Mouse (Mus musculus) left cerebral cortex, postnatal 10 days (tissue): Measurements from ENCODE around the gene Zfhx2. TPM values are rescaled to one million over a fixed set of nuclear protein-coding genes. Genes with fewer than 3 reads are reported as not detected.
A peak's percentile ranks its signal among the peaks of the same experiment; 100 is the strongest.

ENCODE experiments used
- DNase-seq, 2 experiments: peaks; one replicate each; pipeline ENCODE4 v3.0.0; 2021 to 2022; ENCODE audit warnings: low spot score in 2 of 2, mixed read lengths in 1 of 2; ENCODE audit errors: extremely low spot score in 1 of 2
- intact Hi-C: fragments of 180-260 bp; cut with DNase I; formaldehyde crosslinking; loops from one replicate; pipeline ENCODE4 v1.15.1; 2025
- total RNA-seq, 2 experiments: library from RNA; stranded (reverse); gene quantifications; 2 replicates each; pipeline ENCODE4 v1.2.3; 2021

Gene Zfhx2
- total RNA-seq, 2 experiments from 2014 or later: 26.6 to 27.2 TPM

- no peak for DNase-seq
- intact Hi-C loops: no loop called here
These were observed 75.2 kb downstream of the Zfhx2 start for GRCm38 (mm10) chr14:55016876-55017275.

GRCm38 (mm10) chr14:55015767-55016111, 76.4 kb downstream of the Zfhx2 start:
- intact Hi-C loops: loop anchor here (2.0 kb wide), 1 partner anchor 115 kb away; no protein-coding TSS in a partner anchor
- peak in 1 of 2 experiments; percentile 43 for DNase-seq

GRCm38 (mm10) chr14:55014991-55015766, 76.9 kb downstream of the Zfhx2 start, which contains the start of gene Ngdn:
Gene Ngdn, plus strand, starts transcription at chr14:55015454.
- intact Hi-C loops: loop anchor here (2.0 to 5.0 kb wide), 2 partner anchors 114 to 168 kb away; no protein-coding TSS in a partner anchor
- DNase-seq: peak; percentile 96 to 99

- intact Hi-C loops: loop anchor here (2.0 to 5.0 kb wide), 2 partner anchors 114 to 167 kb away; no protein-coding TSS in a partner anchor
- peak; percentile 63 to 69 for DNase-seq
These were observed 77.5 kb downstream of the Zfhx2 start for GRCm38 (mm10) chr14:55014591-55014990.

- intact Hi-C loops: loop anchor here (5.0 kb wide), 1 partner anchor 164 kb away; no protein-coding TSS in a partner anchor
- DNase-seq: no peak
These were observed 81.0 kb downstream of the Zfhx2 start for GRCm38 (mm10) chr14:55011116-55011515.

Other genes starting within 250 kb of the Zfhx2 start
- 10 to 100 TPM; 16.7 to 18.5 TPM for gene Homez, start 221.4 kb downstream of the Zfhx2 start, total RNA-seq
- 10 to 100 TPM; 26.9 to 28.4 TPM for gene Ppp1r3e, start 214.8 kb downstream of the Zfhx2 start, total RNA-seq
- 10 to 100 TPM; 83.0 to 84.4 TPM for gene Bcl2l2, start 208.9 kb downstream of the Zfhx2 start, total RNA-seq
- 1 to 10 TPM in 1 of 2 experiments, not detected in 1; 1.9 TPM for gene Gm20521, start 208.9 kb downstream of the Zfhx2 start, total RNA-seq
- gene Pabpn1, start 199.8 kb downstream of the Zfhx2 start, total RNA-seq: 100 to 1,000 TPM; 272 to 278 TPM
- gene Slc22a17, start 179.2 kb downstream of the Zfhx2 start, total RNA-seq: 100 to 1,000 TPM; 562 to 600 TPM
- gene Efs, start 166.2 kb downstream of the Zfhx2 start, total RNA-seq: 1 to 10 TPM; 7.9 to 8.8 TPM
- not detected for gene Il25, start 159.6 kb downstream of the Zfhx2 start, total RNA-seq
- gene Cmtm5, start 156.1 kb downstream of the Zfhx2 start, total RNA-seq: 10 to 100 TPM; 23.5 to 25.2 TPM
- gene Myh6, start 125.4 kb downstream of the Zfhx2 start, total RNA-seq: 1 to 10 TPM; 2.2 to 3.8 TPM
- gene Gm17428, start 115.4 kb downstream of the Zfhx2 start, total RNA-seq: not detected
- 1 to 10 TPM; 5.4 to 5.5 TPM for gene Myh7, start 97.7 kb downstream of the Zfhx2 start, total RNA-seq
- 10 to 100 TPM; 21.5 to 26.8 TPM for gene Ngdn, start 76.9 kb downstream of the Zfhx2 start, total RNA-seq
- 10 to 100 TPM; 31.4 to 31.5 TPM for gene Thtpa, start 2.5 kb upstream of the Zfhx2 start, total RNA-seq
- 10 to 100 TPM; 14.6 to 18.0 TPM for gene Ap1g2, start 14.3 kb upstream of the Zfhx2 start, total RNA-seq
- gene Jph4, start 24.6 kb upstream of the Zfhx2 start, total RNA-seq: 100 to 1,000 TPM; 368 to 375 TPM
- not detected for gene Dhrs2, start 129.7 kb upstream of the Zfhx2 start, total RNA-seq